Mouse (Mus musculus): ENCODE data around the gene Wdr31.

The Wdr31 gene

GRCm38 (mm10) chr4:62408601-62409282 lies 62.0 kb downstream of the Wdr31 start, which contains the start of the genes Cdc26 and Prpf4:
Cdc26 (minus strand) TSS chr4:62408642.
Prpf4 (plus strand) TSS chr4:62408797.
- no peaks in the 10 kb centered on the region for H3K27me3 ChIP-seq (ENCODE audit: control insufficient read depth, insufficient read depth, low read length, poor library complexity, severe bottlenecking)
- peaks cover 10% of the 10 kb centered on the region; the same call in 1 of the 2 replicates for H3K36me3 ChIP-seq (ENCODE audit: control insufficient read depth, insufficient read depth, low read length, poor library complexity, severe bottlenecking)
- DNase-seq (ENCODE audit: low read depth, low spot score): peak; percentile 99

GRCm38 (mm10) chr4:62407730-62408582 lies 62.7 kb downstream of the Wdr31 start:
- DNase-seq (ENCODE audit: low read depth, low spot score): peak; percentile 69
- Histone ChIP-seq H3K27me3 (ENCODE audit: control insufficient read depth, insufficient read depth, low read length, poor library complexity, severe bottlenecking) (no peaks in the 10 kb centered on the region), H3K36me3 (ENCODE audit: control insufficient read depth, insufficient read depth, low read length, poor library complexity, severe bottlenecking) (peaks cover 7% of the 10 kb centered on the region; the same call in 1 of the 2 replicates)

DNA sequence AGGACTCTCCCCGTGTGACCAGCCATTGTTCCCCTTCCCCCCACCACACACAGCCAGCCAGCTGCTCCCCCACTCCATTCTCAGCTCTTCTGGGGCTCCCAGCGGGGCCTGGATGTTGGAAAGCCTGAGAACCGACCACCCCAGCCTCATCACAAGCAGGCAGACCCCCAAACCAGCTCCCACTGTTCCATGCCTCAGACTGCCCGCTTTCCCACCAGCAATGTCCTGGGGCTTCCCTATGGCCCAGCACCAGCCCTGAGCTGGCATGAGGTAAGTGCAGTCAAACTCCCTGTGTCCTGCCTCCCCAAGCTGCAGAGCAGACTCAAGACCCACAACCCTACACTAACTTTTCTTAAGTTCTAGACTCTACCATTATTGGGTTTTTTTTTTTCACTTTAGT lies 64.6 kb downstream of the Wdr31 start:
- H3K27me3 ChIP-seq (ENCODE audit: control insufficient read depth, insufficient read depth, low read length, poor library complexity, severe bottlenecking): no peaks in the 10 kb centered on the region
- no peaks in the 10 kb centered on the region; the same call in 1 of the 2 replicates for H3K36me3 ChIP-seq (ENCODE audit: control insufficient read depth, insufficient read depth, low read length, poor library complexity, severe bottlenecking)
- no peak for DNase-seq (ENCODE audit: low read depth, low spot score)

- DNase-seq (ENCODE audit: low read depth, low spot score): no peak
- peaks cover 15% of the 10 kb centered on the region for H3K36me3 ChIP-seq (ENCODE audit: control insufficient read depth, insufficient read depth, low read length, poor library complexity, severe bottlenecking)
- H3K27me3 ChIP-seq (ENCODE audit: control insufficient read depth, insufficient read depth, low read length, poor library complexity, severe bottlenecking): no peaks in the 10 kb centered on the region
Measured at GRCm38 (mm10) chr4:62398956-62399355, 71.7 kb downstream of the Wdr31 start.
